Mouse (Mus musculus): ENCODE measurements around the gene Ube2k.
A peak's percentile ranks its signal among the peaks of the same experiment; 100 is the strongest.

The Ube2k gene

DNA sequence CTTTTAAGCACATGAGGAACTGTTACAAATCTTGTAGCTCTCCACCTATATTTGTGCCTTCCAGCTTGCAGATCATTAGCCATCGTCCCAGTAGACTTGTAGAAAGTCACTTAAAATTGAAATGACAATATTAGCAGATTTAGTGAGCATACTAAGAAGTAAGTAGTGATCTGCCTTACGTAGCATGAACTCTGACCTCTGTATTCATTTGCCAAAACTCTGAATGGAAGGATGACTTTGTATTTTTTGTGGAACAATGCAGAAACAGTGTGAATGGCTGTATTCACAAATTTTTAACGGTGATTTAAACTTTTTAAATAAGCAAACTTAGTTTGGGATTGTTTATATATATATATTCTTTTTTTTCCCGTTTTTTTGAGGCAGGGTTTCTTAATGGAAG lies 1.8 kb downstream of the Ube2k start:
- peak; percentile 28 for DNase-seq

DNA sequence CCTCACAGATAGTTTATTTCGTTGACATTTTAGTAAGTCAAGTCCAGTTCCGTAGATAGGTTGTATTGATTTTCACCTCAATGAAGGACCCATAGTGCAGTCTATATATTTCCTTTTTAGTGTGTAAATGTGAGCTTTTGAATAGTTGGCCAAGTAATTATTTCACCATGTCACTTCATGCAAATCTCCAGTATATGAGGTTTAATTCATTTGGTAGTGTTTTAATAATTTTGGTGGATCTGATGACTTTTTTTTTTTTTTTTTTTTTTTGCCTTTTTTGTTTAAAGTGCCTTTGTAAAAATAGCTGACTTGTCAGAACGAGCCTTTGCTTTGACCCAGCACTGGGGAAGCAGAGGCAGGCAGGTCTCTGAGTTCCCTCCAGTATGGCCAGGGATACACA lies 2.8 kb downstream of the Ube2k start:
- DNase-seq = no peak

DNA sequence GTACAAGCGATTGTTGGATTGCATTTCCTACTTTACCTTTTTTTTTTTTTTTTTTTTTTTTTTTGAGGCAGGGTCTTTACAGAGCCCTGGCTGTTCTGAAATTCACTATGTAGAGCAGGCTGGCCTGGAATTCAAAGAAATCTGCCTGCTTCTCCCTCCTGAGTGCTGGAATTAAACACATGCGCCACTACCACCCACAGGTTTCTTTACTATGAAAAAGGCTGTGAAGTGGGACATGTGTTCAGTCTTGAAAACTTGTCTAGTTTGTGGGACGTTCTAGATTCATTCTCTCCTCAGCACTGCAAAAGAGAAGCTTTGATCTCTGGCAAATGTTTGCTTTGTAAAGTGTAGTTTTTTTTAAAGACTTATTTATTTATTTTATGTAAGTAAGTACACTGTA lies 4.9 kb downstream of the Ube2k start:
- no peak for DNase-seq

DNA sequence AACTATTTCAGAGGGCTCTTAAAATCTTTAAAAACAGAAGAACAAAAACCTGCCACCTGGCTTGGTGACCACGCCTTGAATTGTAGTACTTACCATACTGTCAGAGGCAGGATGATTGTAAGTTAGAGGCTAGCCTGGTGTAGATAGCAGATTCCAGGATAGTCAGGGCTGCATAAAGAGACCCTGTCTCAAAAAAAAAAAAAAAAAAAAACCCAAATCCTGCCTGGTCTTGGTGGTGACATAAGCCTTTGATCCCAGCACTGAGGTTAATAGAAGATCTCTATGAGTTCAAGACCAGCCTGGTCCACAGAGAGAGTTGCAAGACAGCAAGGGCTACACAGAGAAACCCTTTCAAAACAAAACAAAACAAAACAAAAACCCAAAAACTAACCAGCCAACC lies 6.5 kb downstream of the Ube2k start:
- DNase-seq = no peak

DNA sequence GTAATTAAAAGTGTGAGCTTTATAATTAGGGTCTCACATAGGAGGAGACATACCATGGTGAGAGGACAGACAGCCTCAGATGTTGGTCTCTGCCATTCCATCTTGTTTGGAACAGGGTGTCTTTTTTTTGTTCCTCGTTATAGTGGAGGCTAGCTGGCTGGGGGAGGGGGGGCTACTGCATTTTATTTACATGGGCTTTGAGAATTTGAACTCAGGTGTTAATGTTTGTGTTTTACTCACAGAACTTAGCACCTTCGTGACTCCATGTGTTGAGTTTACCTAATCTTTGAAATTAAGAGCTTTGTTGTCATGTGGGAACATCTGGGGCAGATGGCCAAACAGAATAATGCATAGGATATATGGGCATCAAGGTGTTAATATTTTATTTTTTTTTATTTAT lies 7.6 kb downstream of the Ube2k start:
- DNase-seq = no peak

DNA sequence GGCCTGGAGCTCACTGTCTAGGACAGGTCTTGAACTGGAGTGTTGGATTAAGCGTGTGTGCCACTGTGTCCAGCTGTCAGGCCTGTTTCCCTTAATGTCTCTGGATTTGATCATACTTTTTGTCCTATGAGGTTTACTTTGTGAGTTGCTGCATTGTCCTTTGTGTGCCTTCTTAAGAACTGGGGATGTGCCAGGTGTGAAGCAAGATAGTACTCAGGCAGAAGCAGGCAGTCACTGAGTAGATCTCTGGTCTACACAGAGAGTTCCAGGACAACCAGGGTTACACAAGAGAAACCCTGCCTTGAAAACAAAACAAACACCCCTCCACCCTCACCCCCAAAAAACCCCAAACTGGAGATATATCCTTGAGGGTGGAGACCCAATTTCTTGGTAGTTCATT lies 12.6 kb downstream of the Ube2k start:
- no peak for DNase-seq

DNA sequence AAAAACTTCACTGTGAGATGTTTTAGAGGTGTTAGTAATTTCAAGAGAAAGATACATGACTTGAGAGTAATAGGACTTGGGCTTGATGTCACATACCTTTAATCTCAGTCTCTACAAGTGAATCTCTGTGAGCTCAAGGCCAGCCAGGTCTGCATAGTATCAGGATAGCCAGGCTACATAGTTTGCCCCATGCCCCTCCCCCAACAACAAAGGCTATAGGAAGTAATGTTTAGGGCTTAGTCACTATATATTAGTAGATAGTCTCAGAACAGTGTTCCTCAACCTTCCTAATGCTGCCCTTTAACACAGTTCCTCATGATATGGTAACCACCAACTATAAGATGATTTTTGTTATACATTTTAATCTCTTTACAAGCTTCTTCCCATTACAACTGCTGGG lies 20.1 kb downstream of the Ube2k start:
- DNase-seq = no peak

DNA sequence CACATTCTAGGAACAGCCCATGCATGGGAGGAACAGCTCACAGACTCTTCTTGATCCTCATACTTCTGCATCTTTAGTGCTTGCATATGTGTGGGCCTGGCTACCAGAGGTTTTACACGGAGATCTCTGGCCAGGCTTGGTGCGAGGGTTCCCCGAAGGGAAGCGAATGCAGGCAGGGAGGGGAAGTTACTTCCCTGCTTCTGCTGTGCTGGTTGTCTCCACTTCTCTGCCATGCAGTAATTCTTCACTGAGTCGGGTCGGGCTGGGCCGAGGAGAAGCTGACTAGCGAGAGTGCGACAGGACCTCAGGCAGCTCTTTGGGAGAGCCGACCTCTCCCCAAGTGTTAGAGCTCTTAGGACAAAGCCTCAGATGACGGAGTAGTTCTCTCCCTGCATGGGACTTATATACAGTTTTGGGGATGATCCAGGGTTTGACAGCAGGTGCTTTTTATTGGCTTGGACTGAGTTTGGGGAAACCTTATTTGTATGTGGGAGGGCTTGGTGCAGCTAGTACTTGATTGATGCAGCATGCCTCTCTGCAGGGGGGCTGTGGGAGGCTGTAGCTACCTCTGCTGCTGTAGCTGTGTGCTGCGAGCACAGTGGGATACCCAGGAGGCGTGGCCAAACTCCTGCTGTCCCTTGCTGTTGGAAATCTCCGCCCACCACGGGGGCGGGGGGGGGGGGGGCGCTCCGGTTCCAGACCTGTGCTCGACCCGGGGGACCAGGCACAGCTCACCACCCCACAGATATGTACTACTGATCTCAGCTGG lies 24.3 kb downstream of the Ube2k start:
- DNase-seq = no peak

DNA sequence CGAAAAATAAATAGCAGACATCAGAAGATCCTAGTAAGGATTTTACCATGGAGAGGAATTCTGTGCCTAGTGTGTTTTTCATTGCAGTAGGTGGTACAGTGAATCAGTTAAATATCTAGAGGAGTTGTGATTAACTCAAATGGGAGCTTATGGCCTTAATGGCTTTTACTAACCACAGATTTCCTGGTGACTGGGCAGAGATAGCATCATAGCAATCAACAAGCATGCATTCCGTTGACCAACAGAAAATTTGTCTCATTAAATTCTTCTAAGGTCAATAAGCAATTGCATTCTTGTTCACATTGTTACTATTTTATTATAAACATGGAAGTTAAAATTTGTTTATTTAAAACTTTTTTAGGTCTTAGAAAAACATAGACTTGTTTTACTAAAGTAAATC lies 28.5 kb downstream of the Ube2k start:
- DNase-seq = no peak

DNA sequence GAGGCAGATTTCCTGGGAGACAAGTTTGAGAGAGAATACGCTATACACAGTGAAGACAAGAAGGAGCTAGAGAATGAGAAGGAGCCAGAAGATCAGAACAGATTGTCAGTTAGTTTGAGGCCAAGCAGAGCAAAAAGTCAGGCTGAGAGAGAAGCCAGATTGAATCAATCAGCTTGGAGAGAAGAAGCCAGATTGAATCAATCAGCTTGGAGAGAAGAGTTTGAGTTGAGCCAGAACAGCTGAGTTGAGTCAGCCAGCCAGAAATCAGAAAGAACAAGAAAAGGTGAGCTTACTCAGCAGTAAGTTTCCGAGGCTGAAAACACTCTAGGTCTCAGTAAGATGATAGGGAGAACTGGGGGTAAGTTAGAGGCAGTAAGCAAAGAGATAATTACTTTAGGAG lies 37.8 kb downstream of the Ube2k start:
- DNase-seq = no peak

DNA sequence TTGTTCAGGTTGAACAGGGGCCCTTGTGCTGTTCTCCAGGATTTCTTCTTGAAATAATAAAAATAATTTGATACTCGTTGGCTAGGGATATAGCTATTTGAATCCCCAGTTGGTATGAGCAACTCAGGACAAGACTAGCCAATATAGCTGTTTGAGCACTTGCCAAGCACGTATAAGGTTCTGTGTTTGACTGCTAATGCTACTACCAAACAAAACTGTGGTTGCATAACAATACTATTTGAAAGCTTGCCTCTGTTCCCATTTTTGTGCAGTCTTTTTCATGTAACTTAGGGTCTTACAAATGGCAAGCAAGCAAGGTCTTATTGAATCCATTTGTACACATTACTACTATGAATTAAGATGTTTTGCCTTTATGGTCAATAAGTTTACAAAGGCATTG lies 38.9 kb downstream of the Ube2k start:
- DNase-seq = no peak

DNA sequence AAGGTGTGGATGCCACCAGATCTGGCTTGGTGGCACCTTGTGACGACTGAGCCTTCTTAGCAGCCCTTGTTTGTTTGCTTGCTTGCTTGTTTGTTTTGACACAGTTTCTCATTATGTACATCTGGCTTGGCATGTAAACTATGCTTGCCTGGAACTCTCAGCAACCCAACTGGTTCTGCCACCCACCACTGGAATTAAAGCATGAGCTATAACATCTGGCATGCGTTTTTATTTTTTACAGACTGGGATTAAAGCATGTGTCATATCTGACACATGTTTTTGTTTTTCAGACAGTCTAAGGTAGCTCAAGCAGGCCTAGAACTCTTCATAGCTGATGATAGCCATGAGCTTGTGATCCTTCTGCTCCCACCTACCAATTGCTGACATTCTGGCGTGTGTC lies 41.5 kb downstream of the Ube2k start:
- DNase-seq = no peak

DNA sequence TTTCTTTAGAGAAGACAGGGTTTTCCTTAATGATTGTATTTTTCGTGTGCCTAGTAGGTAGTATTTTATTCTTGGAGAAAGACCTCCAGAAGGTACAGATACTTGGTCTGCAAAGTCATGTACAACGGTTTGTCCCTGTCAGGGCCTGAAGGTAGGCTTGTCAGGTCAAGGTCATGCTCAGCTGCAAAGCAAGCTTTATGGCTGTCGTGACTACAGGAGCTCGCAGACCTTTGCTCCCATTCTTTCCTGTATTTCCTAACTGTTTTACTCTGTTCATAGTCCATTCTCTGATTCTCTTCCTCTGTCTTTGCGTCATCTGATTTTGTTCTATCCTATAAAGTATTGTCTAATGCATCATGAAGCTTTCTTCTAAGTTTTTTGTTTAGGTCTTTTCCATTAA lies 49.3 kb downstream of the Ube2k start:
- peak; percentile 53 for DNase-seq

DNA sequence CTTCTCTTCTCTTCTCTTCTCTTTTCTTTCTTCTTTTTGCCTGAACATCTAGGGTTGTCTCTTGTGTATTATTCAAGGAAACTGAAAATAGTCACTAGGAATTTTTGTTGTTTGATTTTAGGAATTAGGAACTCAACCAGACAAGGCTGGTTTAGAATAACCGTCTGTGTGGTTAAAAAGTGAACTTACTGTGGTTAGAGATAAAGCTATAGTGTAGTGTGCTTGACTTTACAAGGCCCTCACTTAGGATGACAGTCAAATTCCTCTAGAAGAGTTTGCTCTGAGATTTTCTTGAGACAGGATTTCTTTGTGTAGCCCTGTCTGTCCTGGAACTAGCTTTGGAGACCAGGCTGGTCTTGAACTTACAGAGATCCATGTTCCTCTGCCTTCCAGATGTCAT lies 53.2 kb downstream of the Ube2k start:
- no peak for DNase-seq

DNA sequence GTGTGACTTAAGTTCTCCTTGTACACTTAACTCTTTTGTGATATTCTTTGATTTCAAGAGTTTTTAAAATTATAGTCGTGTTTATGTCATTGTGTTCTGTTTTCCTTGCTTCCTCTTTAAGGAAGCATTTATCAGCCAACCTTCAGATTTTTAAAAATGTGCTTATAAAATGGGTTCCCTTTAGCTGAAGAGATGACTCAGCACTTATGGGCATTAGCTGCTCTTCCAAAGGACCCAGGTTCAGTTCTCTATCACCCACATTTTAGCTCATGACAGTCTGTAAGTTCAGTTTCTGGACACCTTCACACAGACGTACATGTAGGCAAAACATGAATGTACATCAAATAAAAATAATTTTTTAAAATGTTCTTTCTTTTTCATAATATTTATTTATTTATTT lies 55.4 kb downstream of the Ube2k start:
- DNase-seq = no peak

DNA sequence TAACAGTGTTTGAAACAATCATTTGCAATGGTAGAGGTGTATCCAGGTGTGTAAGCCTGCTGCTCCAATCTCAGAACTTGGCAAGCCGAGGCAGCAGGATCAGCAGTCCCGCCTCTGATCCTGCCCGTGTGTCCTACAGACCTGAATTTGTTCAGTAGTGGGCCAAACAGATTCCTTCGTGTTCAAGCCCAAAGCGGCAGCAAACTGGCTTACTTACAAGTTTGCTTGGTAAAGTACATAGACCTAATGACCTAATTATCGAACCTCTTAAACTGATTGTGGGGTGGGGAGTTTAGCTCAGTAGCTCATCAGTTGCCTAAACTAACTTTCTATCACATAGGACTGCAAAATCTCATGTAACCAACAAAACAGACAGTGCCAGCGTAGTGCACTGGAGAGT lies 62.6 kb downstream of the Ube2k start:
- no peak for DNase-seq

DNA sequence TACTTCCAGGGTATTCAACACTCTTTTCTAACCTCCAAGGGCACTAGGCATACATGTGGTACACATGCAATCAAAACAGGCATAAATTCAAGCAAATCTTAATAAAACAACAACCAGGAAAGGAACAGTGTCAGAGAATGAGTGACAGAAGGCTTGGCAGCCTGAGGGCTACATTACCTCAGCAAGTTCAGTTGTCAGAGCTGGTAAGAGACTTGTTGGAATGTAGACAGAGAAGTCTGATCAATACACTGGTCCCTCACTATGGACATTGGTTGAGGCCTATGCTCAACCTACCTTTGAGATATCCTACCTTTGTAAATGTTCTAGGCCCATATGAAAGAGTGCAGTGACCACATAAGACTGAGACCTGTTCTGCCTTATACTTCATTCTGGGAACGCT lies 69.8 kb downstream of the Ube2k start:
- DNase-seq = peak; percentile 37

DNA sequence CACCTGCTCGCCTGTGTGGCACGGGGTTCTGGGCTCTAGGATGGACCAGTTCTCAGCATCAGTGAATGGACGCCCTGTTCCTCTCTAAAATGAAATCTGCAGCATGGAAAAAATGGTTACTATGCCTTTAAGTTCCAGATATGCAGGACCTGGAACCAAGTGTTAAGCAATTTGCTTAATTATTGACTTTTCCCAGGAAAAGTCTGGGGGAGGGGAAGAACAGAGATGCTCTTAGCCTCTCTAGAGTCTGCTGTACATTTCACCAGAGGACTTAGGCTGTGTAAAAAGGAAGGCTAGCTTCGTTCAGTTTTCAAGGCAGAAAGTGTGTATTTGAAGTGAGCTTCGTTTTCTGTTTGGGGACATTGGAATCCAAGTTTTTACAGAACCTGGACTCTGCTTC lies 72.7 kb downstream of the Ube2k start:
- DNase-seq = peak; percentile 85

DNA sequence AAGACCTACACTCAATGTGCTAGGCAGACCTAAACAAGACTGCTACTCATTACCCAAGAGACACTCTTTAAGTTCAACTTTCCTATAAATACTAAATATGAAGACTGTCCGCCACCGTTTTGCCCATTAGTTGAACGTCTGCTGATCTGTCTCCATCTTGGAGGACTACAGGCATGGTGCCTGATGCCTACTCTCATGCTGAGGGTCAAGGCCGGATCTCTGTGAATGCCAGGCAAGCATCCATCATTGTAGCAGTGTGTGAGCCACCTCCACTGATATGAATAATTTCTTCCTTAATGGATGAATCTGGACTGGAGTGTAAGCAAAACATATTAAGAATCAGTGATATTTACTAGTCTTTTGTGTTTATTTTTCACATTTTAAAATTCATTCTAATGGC lies 73.5 kb downstream of the Ube2k start:
- DNase-seq = no peak

DNA sequence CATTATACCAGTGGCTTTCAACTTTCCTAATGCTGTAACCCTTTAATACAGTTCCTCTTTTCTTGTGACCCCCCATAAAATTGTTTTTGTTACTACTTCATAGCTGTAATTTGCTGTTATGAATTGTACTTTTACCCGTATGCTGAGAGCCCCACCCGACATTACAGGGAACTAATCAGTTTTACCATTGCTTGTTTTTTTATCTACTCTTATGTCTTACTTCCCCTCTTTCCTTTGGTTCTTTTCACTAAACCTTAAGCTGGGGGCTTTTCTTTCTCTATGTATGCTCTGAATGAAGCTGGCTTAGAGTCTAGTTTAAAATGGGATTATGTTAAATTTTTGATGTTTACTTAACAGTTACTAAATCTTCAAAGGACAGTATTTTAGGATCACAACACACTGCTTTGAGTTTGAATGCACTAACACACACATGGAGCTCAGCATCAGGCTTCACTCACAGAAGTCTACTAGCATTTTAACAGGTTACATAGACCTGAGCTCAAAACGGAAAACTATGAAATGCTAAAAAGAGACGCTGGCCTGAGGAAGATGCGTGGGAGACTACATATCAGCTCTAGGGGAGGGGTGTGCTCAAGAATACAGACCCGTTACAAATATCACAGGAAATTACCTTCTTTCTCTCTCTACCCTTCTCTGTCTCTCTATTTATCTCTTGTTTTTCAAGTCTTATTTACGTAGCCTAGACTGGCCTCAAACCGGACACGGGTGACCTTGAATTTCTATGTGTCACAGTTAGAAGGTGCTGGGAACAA lies 76.3 kb downstream of the Ube2k start:
- DNase-seq = no peak

DNA sequence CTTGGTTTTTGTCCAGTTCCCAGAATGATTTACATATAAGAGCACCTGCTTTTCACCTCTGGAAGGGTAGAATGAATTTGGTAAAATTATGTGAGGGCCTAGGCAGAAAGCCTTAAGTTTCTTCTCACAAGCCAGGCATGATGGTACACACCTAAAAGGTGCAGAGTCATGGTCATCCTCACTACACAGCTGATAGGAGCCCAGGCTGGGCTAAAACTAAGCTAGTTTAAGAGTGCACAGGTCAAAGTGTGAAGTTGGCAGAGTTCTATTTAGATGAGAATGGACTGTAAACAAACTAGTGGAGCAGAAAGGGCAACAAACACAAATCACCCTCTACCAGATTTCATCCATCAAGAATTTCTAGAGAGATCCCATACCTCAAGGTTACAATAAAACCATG lies 87.3 kb downstream of the Ube2k start:
- peak; percentile 35 for DNase-seq

DNA sequence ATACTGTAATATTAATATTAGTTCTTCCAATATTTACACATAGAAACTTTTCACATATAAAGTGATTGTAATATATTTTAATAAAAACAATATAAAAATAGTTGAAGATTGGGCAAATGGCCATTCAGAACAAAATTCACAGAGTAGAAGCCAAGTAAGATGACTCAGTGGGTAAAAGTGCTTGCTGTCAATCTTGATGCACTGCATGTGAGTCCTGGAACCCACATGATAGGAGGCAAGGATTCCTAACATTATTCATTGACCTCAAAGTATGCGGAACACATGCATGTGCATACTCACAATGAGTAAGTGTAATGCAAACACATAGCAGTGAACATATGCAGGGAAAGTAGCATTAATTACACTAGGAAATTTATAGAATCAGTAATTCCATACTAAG lies 101.9 kb downstream of the Ube2k start:
- DNase-seq = no peak
